Mouse (Mus musculus): ENCODE results near the gene Kcnip4.

Kcnip4 gene

GRCm38 (mm10) chr5:49247081-49247480, 277.6 kb downstream of the Kcnip4 start:
- no peak for DNase-seq (ENCODE audit: low read depth, low spot score)

- DNase-seq (ENCODE audit: low read depth, low spot score), result no peak
These were observed 280.3 kb downstream of the Kcnip4 start for GRCm38 (mm10) chr5:49244414-49244813.

GRCm38 (mm10) chr5:49241708-49242107, 283.0 kb downstream of the Kcnip4 start:
- no peak for DNase-seq (ENCODE audit: low read depth, low spot score)

GRCm38 (mm10) chr5:49201164-49201756, 323.4 kb downstream of the Kcnip4 start:
- no peak for DNase-seq (ENCODE audit: low read depth, low spot score)

- DNase-seq (ENCODE audit: low read depth, low spot score), result no peak
These were observed 336.5 kb downstream of the Kcnip4 start for GRCm38 (mm10) chr5:49188236-49188635.

GRCm38 (mm10) chr5:49150116-49150811, 374.4 kb downstream of the Kcnip4 start:
- DNase-seq (ENCODE audit: low read depth, low spot score), result no peak

GRCm38 (mm10) chr5:49149684-49150083, 375.0 kb downstream of the Kcnip4 start:
- no peak for DNase-seq (ENCODE audit: low read depth, low spot score)

- no peak for DNase-seq (ENCODE audit: low read depth, low spot score)
These were observed 429.3 kb downstream of the Kcnip4 start for GRCm38 (mm10) chr5:49095432-49095831.

GRCm38 (mm10) chr5:49094945-49095344, 429.8 kb downstream of the Kcnip4 start:
- DNase-seq (ENCODE audit: low read depth, low spot score), result no peak

GRCm38 (mm10) chr5:49094306-49094705, 430.4 kb downstream of the Kcnip4 start:
- DNase-seq (ENCODE audit: low read depth, low spot score), result no peak

- peak; percentile 68 for DNase-seq (ENCODE audit: low read depth, low spot score)
These were observed 434.5 kb downstream of the Kcnip4 start for GRCm38 (mm10) chr5:49090122-49090680.

GRCm38 (mm10) chr5:49065646-49066045, 459.1 kb downstream of the Kcnip4 start:
- no peak for DNase-seq (ENCODE audit: low read depth, low spot score)

GRCm38 (mm10) chr5:49058926-49059325, 465.8 kb downstream of the Kcnip4 start:
- no peak for DNase-seq (ENCODE audit: low read depth, low spot score)

- DNase-seq (ENCODE audit: low read depth, low spot score), result no peak
These were observed 466.9 kb downstream of the Kcnip4 start for GRCm38 (mm10) chr5:49057636-49058340.

- no peak for DNase-seq (ENCODE audit: low read depth, low spot score)
These were observed 476.7 kb downstream of the Kcnip4 start for GRCm38 (mm10) chr5:49047960-49048359.

GRCm38 (mm10) chr5:49041259-49041845, 483.4 kb downstream of the Kcnip4 start:
- DNase-seq (ENCODE audit: low read depth, low spot score), result no peak

GRCm38 (mm10) chr5:48997359-48997758, 527.3 kb downstream of the Kcnip4 start:
- DNase-seq (ENCODE audit: low read depth, low spot score), result no peak

GRCm38 (mm10) chr5:48989145-48989659, 535.5 kb downstream of the Kcnip4 start:
- no peak for DNase-seq (ENCODE audit: low read depth, low spot score)

GRCm38 (mm10) chr5:48942378-48943088, 582.2 kb downstream of the Kcnip4 start:
- no peak for DNase-seq (ENCODE audit: low read depth, low spot score)

GRCm38 (mm10) chr5:48931881-48932280, 592.8 kb downstream of the Kcnip4 start:
- no peak for DNase-seq (ENCODE audit: low read depth, low spot score)

- no peak for DNase-seq (ENCODE audit: low read depth, low spot score)
These were observed 634.5 kb downstream of the Kcnip4 start for GRCm38 (mm10) chr5:48890216-48890615.
